Mouse (Mus musculus) right cerebral cortex, postnatal 10 days (tissue): Measurements from ENCODE around the gene Pfkfb2.
A peak's percentile ranks its signal among the peaks of the same experiment; 100 is the strongest.

Experiments
- DNase-seq, 2 experiments: peaks; one replicate each; pipeline ENCODE4 v3.0.0; 2021; ENCODE audit warnings: low spot score in 2 of 2

The Pfkfb2 gene

GRCm38 (mm10) chr1:130729153-130729552 is at the start of gene Pfkfb2:
Pfkfb2 (minus strand) TSS chr1:130729253.
- DNase-seq: no peak

GRCm38 (mm10) chr1:130776645-130777044 is 47.6 kb upstream of the Pfkfb2 start:
- DNase-seq: no peak

- DNase-seq: no peak
These were observed 46.8 kb upstream of the Pfkfb2 start for GRCm38 (mm10) chr1:130775691-130776331.

- no peak for DNase-seq
These were observed 46.2 kb upstream of the Pfkfb2 start for GRCm38 (mm10) chr1:130775234-130775633.

GRCm38 (mm10) chr1:130770981-130771494 is 42.0 kb upstream of the Pfkfb2 start:
- no peak for DNase-seq

- DNase-seq: no peak
These were observed 41.4 kb upstream of the Pfkfb2 start for GRCm38 (mm10) chr1:130770487-130770886.

GRCm38 (mm10) chr1:130769925-130770324 is 40.9 kb upstream of the Pfkfb2 start:
- DNase-seq: no peak

GRCm38 (mm10) chr1:130767066-130767465 is 38.0 kb upstream of the Pfkfb2 start:
- peak in 1 of 2 experiments; percentile 43 for DNase-seq

- no peak for DNase-seq
These were observed 35.0 kb upstream of the Pfkfb2 start for GRCm38 (mm10) chr1:130764027-130764461.

GRCm38 (mm10) chr1:130762045-130762760 is 33.1 kb upstream of the Pfkfb2 start:
- no peak for DNase-seq

- no peak for DNase-seq
These were observed 32.5 kb upstream of the Pfkfb2 start for GRCm38 (mm10) chr1:130761597-130761996.

- DNase-seq: no peak
These were observed 30.6 kb upstream of the Pfkfb2 start for GRCm38 (mm10) chr1:130759689-130760088.

- DNase-seq: no peak
These were observed 17.8 kb upstream of the Pfkfb2 start for GRCm38 (mm10) chr1:130746819-130747218.

GRCm38 (mm10) chr1:130745591-130745990 is 16.5 kb upstream of the Pfkfb2 start:
- no peak for DNase-seq

- DNase-seq: no peak
These were observed 15.9 kb upstream of the Pfkfb2 start for GRCm38 (mm10) chr1:130744961-130745360.

GRCm38 (mm10) chr1:130744217-130744616 is 15.2 kb upstream of the Pfkfb2 start:
- no peak for DNase-seq

- no peak for DNase-seq
These were observed 14.7 kb upstream of the Pfkfb2 start for GRCm38 (mm10) chr1:130743775-130744174.

- DNase-seq: no peak
These were observed 13.1 kb upstream of the Pfkfb2 start for GRCm38 (mm10) chr1:130742201-130742600.

GRCm38 (mm10) chr1:130740781-130741720 is 12.0 kb upstream of the Pfkfb2 start:
- peak; percentile 75 to 80 for DNase-seq

- DNase-seq: peak in 1 of 2 experiments; percentile 44
These were observed 11.2 kb upstream of the Pfkfb2 start for GRCm38 (mm10) chr1:130740227-130740648.

- DNase-seq: no peak
These were observed 10.6 kb upstream of the Pfkfb2 start for GRCm38 (mm10) chr1:130739636-130740035.
